Mouse (Mus musculus): ENCODE measurements around the gene Ube2e3. TPM values are rescaled to one million over a fixed set of nuclear protein-coding genes. Genes with fewer than 3 reads are reported as not detected.

Ube2e3 gene
- 10 to 100 TPM; 10.6 to 13.6 (median 12.0) TPM for polyA plus RNA-seq (2017; shearing (Covaris generic))

DNA sequence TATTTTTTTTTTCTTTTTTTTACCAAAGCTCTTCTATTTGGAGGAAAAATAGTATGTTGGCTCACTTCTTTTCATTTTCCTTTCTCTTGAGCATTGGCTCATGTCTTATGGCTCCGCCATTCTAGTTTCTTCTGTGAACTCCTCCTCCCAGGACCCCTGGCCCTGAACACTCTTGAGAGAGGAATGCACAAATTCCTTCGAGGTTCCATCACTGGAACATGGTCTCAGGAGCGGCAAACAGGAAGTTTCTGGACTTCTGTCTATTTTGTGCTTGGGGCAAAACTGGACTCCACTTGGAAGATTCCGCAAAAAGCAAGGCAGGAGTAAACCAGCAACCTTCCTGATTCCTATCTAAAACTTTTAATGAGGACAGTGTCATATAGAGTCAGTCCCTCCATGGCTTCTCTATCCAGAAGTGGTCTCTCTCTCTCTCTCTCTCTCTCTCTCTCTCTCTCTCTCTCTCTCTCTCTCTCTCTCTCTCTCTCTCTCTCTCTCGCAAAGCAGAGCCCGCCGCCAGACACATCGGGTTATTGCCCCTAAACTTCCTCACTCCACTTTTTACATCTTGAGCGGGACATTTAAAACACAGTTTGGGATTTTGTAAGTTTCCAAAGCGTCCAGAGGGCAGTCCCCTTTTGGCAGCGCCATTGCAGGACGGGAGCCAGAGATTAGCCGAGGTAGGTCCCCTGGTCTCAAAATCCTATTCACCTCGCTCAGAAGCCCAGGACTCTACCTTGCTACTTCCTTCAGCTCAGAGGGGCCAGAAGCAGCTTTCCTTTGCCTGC, at the start of gene Ube2e3:
Ube2e3 (plus strand) TSS at position 399 of the 785 bp plus-strand sequence.
- ATAC-seq = no peak

DNA sequence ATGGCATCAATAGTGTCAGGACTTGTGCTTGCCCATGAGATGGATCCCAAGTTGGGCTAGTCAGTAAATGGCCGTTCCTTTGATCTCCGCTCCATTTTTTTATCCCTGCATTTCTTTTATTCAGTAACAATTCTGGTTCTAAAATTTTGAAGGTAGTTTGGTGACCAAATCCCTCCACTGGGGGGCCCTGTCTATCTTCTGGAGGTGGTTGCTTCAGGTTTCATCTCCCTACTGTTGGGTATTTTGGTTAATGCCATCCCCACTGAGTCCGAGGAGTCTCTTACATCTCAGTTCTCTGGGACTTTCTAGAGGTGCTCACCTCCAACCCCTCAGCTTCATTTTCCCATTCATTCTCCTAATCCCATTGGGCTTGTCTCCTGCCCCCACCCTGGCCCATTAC, 38.0 kb upstream of the Ube2e3 start:
- ATAC-seq = no peak

DNA sequence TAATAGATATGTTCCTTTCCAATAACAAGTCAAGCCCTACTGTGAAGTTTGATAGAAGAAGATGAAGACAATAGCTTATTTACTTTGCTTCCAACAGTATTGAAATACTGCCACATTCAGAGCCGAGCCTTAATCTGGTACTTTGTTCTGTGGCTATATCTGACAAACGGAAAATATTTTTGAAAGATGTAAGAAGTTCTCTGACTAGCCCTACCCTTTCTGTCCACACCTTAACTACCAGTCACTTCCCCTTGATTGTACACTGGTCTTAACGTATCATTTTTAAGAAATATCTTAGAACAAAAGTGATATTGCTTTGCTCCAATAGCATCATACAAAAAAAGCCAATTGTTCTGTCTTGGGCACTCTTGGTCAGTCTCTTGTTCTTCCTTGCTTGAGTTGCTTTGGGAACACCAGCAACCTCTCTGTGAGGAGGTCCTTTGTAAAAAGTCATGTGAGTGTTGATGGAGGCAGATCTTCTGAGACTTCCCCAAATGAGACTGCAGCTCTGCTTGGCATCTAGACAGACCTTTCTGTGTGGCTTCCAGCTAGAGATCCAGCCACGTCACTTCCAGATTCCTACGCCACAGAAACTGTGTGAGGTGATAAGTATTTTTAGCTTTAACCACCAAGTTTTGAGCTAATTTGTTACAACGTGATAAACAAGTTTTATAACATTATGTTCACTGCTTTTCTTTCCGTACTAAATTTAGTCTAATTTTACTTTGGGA, 26.3 kb upstream of the Ube2e3 start:
- no peak for ATAC-seq

DNA sequence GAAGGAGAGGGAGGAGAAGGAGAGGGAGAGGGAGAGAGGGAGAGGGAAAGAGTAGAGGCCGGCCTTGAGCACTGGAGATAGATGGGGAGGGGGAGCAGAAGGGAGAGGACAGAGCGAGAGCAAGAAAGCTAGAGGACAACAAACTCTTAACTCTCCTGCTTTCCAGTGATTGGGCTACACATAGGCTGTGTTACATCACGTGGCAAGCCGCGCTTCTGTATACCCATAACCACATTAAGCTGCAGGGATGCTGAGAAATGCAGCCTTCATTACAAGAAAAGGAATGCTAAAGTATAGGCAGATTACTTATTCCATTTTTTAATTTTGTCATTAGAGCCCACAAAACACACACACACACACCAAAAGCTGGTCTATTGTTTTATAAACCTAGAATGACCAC, 23.6 kb upstream of the Ube2e3 start:
- ATAC-seq = no peak

DNA sequence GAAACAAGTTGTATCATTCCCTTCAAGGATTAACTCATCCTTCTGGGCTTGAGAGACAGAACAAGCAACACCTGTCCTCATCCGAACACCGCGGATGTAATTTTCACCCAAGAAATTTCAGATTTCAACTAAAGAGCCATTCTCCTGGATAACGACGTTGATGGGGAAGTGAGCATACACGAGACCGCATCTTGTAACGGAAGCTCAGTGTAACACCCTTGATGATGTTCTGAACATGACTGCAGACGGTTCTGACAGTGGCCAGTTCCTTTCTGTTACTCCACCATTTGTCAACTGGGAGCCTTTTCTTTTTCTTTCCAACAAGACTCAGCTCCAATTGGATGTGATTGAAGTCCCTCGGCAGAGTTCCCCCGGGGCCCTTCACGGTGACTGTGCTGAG, 22.6 kb upstream of the Ube2e3 start:
- no peak for ATAC-seq

DNA sequence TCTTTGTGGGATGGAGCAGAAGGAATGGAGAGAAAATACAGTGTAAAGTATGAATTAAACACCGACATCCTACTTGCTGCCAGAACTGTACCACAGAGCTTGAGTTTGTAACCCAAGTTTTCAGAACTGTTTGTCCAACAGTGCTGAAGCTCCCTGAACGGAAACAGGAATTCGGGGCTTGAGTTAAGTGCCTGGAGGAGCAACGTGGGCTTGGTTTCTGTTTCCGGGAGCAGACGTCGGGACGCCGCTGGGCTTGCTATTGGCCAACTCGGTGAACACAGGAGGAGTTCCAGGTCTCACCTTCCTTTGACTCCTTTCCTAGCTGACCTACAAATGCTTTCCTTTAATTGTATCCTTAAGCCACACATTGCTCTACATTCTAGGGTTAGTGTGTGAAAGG, 22.2 kb upstream of the Ube2e3 start:
- ATAC-seq = no peak

DNA sequence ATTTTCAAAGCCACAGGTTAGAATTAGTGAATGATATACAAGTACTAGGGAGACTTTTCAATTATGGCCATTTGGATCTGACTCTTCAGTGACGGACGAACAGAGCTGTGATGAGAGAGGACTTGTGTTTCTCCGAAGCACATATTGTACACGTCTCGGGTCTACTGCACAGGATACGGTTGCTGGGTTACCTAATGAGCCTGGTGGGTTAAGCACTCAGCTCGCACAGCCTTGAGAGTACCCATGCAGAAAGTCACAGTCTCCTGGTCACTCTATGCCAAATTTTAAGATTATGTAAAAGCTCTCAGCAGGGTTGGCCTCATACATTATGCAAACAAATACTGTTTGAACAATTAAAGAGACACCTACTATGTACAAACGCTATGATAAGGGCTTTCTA, 13.6 kb upstream of the Ube2e3 start:
- ATAC-seq = no peak

DNA sequence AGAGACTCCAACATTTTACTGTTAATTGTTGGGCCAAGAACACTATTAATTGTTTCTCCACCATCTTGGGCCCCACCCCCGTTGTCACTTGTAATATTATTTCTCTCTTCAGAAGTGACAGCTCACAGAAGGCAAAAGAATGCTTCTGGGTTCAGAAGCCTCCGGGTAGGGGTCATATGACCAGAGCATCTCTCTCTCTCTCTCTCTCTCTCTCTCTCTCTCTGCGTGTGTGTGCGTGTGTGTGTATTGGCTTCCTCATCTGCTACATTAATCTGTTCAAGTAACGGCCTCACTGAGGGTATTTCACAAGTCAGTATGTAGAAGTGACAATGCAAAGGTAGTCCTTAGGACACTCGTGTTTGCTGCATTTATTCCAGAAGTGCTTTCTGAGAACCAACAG, 9.3 kb upstream of the Ube2e3 start:
- no peak for ATAC-seq

DNA sequence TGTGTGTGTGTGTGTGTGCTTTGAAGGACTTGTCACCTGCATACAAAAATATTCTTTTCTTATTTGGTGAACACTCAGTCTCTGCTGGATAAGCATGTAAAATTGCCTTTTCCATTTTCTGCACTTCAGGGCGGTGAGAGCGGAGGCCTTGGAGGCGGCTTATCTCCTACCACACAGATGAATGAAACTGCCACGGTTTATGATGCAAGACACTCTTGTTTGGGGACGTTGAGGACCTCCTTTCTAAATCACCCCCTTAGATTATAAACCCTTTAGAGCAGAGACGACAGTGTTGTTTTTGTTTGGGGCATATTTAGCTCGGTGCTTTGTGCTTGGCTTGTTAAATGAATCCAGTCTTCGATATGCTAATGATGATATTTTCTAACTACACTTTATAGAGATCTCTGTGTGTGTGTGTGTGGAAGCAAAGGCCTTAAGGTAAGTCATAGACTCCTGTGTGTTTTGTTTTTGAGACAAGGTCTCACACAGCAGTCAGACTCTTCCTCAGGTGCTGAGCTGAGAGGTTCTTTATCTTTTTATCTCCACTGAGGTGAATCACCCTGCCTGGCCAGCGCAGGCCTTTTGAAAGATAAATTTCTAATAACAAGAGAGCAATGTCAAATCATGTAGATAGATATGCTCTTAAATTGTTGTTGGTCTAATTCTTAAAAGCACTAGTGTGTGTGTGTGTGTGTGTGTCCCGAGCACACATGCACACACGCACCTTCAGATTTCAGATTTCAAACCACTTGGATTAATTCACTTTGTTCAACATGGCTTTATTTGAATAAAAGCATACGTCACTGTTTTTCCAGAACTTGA, 8.4 kb upstream of the Ube2e3 start:
- ATAC-seq = no peak

DNA sequence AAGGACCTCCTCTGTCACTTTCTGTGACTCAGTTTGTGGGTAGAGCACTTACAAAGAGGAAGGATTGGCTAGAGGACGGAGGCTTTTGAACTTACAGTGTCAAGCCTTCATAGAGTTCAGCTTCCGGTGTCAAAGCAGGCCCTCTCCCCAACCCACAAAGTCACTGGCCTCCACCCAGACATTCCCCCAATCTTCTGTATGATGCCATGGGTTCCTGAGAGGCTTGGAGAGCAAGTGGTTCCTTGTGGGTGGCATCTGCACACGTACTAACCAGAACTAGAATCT, 7.9 kb upstream of the Ube2e3 start:
- peak; percentile 67 for ATAC-seq

DNA sequence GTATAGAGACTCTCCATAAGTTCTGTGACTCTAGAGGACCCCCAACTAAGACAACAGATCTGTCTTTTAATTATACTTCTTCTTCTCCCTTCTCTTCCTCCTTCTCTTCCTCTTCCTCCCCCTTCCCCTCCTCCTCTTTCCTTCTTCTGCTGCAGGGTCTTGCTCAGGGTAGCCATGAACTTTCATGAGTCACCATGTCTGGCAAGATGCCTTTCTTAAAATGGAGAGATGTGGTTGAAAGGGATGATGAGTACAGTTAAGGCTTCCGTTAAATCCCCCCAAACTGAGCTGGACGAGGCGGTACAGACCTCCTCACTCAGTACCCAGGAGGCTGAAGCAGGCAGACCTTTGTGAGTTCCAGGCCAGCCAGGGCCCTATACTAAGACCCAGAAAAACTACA, 3.8 kb upstream of the Ube2e3 start:
- no peak for ATAC-seq

DNA sequence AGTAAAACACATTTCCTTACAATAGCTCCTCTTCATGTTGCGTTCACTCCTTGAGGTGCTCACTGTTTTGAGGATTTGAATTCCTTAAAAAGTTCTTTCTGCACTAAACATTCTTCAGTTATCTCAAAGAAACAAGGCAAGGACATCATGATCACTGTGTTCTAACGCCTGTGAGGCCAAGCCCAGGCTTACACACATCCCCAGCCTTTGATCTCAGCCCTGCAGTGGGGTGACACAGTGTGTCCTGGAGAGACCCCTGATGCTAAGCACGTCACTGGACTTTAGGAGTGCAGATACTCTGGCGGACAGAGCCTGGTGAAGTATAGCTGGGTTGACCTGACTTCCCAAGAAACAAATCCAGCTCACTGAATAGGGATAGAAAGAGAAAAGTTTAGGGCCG, 3.1 kb upstream of the Ube2e3 start:
- ATAC-seq = no peak

DNA sequence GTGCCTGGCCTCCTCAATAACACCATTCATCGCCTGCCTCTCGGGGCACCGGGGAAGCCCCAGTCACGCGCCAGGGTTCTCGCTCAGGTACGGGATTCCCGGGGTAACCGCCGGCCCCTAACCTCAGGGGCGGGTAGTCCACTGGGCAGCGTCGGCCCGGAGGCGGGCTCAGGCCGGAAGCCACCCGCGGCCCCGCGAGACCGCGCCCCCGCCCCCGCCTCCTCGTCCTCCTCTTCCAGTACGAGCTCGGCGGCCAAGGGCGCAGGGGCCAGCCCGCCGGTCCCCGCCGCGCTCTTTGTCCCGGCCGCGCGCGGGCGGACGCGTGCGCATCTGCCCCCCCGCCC, 559 bp downstream of the Ube2e3 start:
- peak; percentile 85 for ATAC-seq

DNA sequence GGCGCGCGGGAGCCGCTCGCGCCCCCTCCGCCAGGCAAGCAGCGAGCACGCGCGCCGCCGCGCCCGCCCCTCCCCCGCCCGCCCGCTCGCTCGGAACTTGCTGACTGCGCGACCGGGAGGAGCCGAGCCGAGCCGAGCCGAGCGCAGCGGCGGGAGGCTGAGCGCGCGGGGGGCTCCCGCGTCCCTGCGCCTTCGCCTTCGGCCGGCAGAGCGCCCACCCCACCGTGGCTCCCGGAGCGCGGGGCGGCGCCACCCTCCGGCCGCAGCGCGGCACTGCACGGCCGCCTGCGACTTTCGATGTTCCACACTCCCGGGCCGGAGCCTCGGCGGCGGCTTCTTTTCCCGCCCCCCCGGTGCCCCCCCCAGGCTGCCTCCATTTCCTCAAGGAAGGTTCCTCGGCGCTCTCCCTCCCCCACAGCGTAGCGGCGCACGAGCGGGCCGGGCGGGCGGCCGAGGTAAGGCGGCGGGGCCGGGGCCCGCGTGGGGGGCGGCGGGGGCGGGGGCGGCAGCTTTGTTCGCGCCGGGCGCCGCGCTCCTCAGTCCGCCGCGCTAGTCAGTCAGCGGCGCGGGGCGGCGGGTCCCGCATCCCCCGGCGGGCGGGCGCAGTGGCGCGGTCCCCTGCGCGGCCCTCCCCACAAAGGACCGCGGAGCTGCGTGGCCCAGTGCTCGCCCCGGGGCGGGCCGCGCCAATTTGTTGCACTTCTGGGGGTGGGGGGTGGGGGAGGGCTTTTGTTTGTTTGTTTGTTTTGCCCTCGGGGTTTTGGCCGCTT, 1.2 kb downstream of the Ube2e3 start:
- peak; percentile 35 for ATAC-seq

DNA sequence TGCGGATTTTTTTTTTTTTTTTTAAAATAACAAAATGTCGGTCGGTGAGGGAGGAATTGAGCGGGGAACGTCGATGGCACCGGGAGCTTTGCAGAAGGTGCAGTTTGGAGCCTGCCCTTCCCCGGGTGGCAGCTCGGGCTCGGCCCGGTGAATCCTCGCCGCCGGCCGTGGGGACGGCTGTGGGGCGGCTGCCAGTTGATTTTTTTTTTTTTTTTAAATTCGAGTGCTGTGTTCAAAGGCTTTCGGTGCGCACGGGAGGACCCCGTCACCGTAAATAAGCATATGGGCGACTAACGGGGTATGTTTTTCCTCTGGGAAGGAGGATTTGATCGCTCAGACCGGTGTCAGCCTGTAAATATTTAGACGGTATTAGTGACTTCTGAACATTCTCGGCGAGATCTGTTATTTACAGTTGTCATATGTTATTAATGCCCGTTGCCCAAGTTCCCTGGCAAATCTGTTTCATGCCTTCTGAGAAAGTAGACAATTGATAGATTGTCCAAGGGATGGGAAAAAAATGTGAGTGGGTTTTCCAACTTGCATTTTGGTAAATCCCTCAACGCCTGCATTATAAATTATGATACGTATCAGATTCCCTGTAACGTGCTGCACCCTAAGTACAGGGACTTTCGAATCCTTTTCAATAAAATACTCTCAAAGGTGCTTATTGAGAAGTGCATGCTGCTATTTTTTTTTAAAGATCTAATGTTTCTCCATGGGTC, 2.0 kb downstream of the Ube2e3 start:
- ATAC-seq = no peak

DNA sequence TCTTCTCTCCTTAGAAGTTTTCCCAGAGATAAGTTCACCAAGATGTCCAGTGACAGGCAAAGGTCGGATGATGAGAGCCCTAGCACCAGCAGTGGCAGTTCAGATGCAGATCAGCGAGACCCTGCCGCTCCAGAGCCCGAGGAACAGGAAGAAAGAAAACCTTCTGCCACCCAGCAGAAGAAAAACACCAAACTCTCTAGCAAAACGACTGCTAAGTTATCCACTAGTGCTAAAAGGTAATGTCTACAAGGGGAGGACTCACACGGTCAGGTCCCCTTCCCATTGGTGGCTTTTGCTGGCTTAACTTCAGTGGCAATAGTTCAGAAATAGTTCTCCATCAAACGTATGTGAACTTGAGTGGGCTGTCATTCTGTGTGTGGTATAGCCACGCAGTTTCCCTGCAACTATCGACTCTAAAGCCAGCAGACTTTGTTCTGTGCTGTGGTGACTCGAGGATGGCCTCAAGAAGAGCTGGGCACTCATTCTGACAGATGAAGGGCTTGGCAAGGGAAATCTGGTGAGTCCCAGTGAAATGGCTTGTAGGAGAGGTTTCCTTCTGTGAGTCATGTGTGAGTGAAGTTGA, 2.6 kb downstream of the Ube2e3 start:
- no peak for ATAC-seq

DNA sequence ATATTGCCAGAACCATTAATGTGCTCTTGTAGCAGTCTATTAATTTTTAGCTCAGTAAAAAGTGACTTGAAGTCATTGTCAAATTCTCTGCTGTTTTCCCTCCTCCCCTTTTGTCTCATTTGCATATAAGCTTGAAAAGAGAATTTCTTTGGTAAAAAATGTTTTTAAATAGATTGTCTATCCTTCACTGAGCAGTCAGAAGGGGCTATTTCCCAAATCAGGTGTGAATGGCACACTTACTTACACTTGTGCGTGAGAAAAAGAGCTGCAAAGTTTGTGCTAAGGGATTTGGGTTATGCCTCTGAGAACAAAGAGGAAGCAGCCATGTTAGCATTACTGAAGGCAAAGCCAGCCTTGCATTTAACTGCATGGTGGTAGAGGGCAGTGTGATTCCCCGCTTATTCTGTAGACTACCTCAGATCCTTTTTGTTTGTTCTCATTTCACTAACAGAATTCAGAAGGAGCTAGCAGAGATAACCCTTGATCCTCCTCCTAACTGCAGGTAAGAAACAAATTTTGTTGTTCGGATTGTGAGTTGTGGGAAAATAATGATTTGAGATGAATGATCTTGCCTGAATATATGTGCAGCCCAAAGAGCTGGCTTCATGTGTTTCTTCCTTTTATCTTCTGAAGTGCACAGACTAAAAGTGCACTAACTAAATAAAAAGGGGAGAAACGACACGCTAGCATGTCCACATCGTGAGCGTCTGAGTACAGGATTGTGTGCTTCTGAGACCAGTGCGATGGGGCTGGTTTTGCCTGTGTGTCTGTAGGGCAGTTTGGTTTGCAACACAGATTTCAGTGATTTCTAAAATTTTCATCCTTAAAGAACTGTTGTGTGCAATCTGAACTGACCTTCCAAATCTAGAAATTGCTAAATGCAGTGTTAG, 4.3 kb downstream of the Ube2e3 start:
- ATAC-seq = no peak

DNA sequence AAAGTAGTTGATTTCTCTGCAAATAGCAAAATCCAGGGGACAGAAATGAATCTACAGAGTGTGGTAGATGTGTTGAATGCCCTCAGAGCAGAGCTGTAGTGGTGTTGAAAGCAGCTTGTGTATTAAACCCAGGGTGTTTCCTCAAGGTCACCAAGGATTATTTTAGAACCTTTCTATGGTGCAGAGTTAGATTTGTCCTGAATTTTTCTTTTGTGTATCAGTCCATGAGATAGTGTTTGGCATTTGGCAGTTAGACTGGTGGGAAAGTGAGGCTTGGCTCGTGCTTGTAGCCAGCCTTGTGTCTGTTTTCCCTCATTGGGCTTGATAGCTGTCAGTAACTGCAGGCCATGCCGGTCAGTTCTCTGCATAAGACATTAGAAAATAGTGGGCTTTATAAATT, 6.0 kb downstream of the Ube2e3 start:
- no peak for ATAC-seq

DNA sequence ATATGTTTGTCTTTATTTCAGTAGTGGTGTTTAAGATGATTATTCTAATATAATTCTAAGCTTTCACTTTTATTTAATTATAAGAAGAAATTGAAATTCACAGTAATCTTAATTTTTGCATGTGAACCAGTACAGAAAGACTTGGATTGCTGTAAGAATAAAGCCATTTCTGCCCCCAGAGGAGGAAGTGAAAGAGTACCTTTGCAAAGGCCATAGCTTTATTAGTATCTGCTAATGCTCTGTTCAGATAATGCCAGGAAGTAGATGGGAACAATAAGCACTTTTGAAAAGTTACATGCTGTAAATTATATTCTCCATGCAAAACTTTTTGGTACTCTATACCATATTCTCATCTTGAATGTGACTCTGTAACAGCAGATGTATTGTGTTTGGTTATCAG, 8.1 kb downstream of the Ube2e3 start:
- no peak for ATAC-seq

DNA sequence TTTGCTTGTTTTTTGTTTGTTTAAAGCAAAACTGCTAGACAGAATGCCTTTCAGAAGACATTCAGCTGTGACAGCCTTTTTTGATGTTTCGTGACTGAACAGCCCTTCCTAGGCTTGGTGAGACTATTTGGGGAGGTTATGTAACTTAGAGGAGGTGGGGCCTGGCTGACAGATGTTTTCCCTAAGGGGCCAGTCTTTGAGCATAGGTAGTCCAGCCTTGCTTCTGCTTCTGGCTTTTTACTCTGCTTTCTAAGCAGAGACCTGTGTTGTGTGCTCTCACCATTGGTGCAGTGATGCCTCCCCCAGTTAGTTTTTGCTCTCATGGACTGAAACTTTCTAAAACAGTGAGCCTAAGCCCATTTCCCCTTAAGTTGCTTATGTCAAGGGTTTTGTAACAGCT, 14.1 kb downstream of the Ube2e3 start:
- ATAC-seq = no peak

Data from inflammation-experienced regulatory T-cells, adult 6 months (primary cell).